ENCODE assay signal across 25 mouse cellular contexts in the genomic region with DNA sequence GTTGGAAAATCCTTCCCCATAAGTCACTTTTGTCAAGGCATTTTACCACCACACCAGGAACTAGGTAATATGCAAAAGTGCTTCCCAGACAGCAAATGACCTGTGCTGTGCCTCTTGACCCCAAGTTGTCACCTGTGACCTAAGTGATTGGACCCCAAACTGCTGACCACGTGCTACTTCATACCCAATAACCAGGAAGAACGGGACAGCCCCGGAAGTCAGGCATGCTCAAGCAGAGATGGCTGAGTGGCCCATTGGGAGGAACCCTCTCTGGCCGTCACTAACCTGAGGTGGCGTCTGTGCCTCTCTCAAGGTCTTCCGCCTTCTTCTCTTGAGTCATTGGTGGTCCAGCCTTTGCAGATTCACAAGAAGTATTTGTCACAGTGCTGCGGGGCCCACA. TPM values are rescaled to one million over a fixed set of nuclear protein-coding genes. Genes with fewer than 3 reads are reported as not detected.
"Had no signal": no experiment of that assay in that cellular context is flagged by ENCODE, and none has a peak within 500 bp of the region (broad histone marks: within the 10 kb centered on the region; RNA-seq: fewer than 3 reads in every experiment).

No protein-coding gene starts in this region.

- H3K36me3 ChIP-seq: liver, embryonic 15.5 days; lung, embryonic 15.5 days; midbrain, embryonic 13.5 days; midbrain, embryonic 15.5 days; neural tube, embryonic 13.5 days; neural tube, embryonic 15.5 days; stomach, embryonic 15.5 days had no signal

- H3K9me3 ChIP-seq: liver, embryonic 15.5 days; lung, embryonic 15.5 days; midbrain, embryonic 13.5 days; midbrain, embryonic 15.5 days; neural tube, embryonic 13.5 days; neural tube, embryonic 15.5 days; stomach, embryonic 15.5 days had no signal

- H3K27me3 ChIP-seq: liver, embryonic 15.5 days; lung, embryonic 15.5 days; midbrain, embryonic 13.5 days; midbrain, embryonic 15.5 days; neural tube, embryonic 13.5 days; neural tube, embryonic 15.5 days; stomach, embryonic 15.5 days had no signal

- H3K4me1 ChIP-seq: liver, embryonic 15.5 days; lung, embryonic 15.5 days; midbrain, embryonic 13.5 days; midbrain, embryonic 15.5 days; neural tube, embryonic 13.5 days; neural tube, embryonic 15.5 days; stomach, embryonic 15.5 days had no signal

- H3K4me3 ChIP-seq: liver, embryonic 15.5 days; lung, embryonic 15.5 days; megakaryocyte, embryonic 14.5 days; midbrain, embryonic 13.5 days; midbrain, embryonic 15.5 days; neural tube, embryonic 13.5 days; neural tube, embryonic 15.5 days; stomach, embryonic 15.5 days had no signal

- H3K4me2 ChIP-seq: liver, embryonic 15.5 days; lung, embryonic 15.5 days; midbrain, embryonic 11.5 days; midbrain, embryonic 13.5 days; midbrain, embryonic 15.5 days; neural tube, embryonic 13.5 days; neural tube, embryonic 15.5 days; stomach, embryonic 15.5 days had no signal

- DNase-seq: liver, postnatal 0 days; lung, adult 2 months; lung, postnatal 14 days; lung, postnatal 36 days; right cerebral cortex, postnatal 14 days; thymus, adult 2 months; thymus, postnatal 25 days; thymus, postnatal 4 days had no signal

- H3K9ac ChIP-seq: liver, embryonic 15.5 days; liver, postnatal 0 days; lung, embryonic 15.5 days; midbrain, embryonic 13.5 days; midbrain, embryonic 15.5 days; neural tube, embryonic 13.5 days; neural tube, embryonic 15.5 days; stomach, embryonic 15.5 days had no signal

- H3K27ac ChIP-seq: liver, embryonic 15.5 days; lung, embryonic 15.5 days; macrophage; midbrain, embryonic 13.5 days; midbrain, embryonic 15.5 days; neural tube, embryonic 13.5 days; neural tube, embryonic 15.5 days; stomach, embryonic 15.5 days; stomach, postnatal 0 days had no signal

RNA-seq across cellular contexts. Expression of a gene that starts 1.7 kb away (rescaled TPM):
- total RNA-seq: megakaryocyte progenitor cell, adult 5-6 weeks; monocyte, adult 5-6 weeks had no signal
- polyA plus RNA-seq: liver, embryonic 15.5 days; liver, postnatal 0 days; lung, adult 2 months; lung, embryonic 15.5 days; lung, postnatal 0 days; macrophage; midbrain, embryonic 11.5 days; midbrain, embryonic 13.5 days; midbrain, embryonic 15.5 days; midbrain, postnatal 0 days; neural tube, embryonic 11.5 days; neural tube, embryonic 13.5 days; neural tube, embryonic 15.5 days; spleen, adult 2 months; stomach, embryonic 15.5 days had no signal

RNA-seq across cellular contexts. Expression of a gene that starts 2.8 kb away (rescaled TPM):
- total RNA-seq: midbrain, postnatal 0 days; monocyte, adult 5-6 weeks had no signal
- polyA plus RNA-seq: macrophage had no signal
